Mouse (Mus musculus) left cerebral cortex, adult 9 months (tissue): ENCODE results near the gene Ankrd53.

ENCODE experiments used
- DNase-seq, 2 experiments: peaks; one replicate each; pipeline ENCODE4 v3.0.0; 2022; ENCODE audit warnings: low spot score in 2 of 2

Gene Ankrd53

GRCm38 (mm10) chr6:83762344-83762743 is at the start of gene Ankrd53:
Gene Ankrd53, plus strand, starts transcription at chr6:83762644.
- no peak for DNase-seq

GRCm38 (mm10) chr6:83713271-83714136 is 48.9 kb upstream of the Ankrd53 start:
- no peak for DNase-seq

DNA sequence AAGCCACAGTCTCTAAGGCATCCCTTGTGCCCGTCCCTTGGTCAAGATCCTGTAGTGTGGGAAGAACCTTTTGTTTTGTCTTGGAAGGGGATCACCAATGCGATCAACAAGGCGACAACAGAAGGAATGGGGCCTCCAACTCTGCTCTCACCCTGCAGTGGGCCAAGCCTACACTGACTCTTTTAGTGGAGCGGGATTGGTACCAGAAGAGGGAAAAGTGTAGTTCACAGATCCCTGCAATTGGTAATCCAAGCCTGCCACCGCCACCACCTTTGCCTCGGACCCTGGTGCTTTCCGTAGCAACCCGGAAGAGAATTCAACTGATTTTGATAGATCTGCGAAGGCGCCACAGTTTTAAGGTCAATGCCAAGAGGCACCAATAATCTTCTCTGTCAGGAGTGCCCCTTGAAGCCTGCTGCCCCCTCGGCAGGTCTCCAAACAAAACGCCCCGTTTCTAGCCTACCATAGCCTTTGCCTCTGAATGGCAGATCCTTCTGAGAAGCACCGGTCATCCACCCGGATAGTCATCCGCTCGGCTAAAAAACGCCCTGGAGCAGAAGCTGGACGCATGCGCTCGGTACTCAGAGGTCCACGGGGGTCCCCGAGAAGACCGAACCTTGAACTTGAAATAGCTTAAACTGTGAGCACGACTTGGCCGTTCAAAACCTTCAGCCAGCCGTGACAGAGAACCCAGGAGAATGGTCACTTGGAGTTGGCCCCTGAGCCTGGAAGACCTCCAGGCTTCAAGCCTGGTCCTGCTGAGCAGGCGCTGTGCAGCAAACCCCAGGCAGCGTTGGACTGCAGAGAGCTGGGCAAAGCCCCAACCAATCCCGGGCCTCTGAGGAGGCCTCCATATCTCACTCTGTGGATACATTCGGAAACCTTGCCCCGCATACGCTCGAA is 48.0 kb upstream of the Ankrd53 start:
- DNase-seq = no peak

GRCm38 (mm10) chr6:83715461-83716196 is 46.8 kb upstream of the Ankrd53 start:
- no peak for DNase-seq

GRCm38 (mm10) chr6:83717026-83717425 is 45.4 kb upstream of the Ankrd53 start:
- no peak for DNase-seq

DNA sequence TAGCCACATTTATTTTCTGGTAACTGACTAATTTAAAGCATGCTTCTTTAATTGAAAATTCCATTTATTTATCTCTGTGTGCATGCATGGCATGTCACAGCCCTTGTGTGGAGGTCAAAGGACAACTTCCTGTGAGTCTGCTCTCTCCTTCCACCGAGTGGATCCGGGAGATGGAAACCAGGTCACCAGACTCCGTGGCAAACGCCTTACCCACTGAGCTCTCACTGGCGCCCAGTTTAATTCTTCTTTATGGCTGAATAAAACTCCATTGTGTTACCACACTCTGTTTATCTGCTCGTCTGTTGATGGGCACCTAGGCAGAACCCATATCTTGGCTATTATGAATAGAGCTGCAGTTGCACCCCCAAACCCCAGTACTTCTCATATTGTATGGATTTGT is 39.9 kb upstream of the Ankrd53 start:
- no peak for DNase-seq

DNA sequence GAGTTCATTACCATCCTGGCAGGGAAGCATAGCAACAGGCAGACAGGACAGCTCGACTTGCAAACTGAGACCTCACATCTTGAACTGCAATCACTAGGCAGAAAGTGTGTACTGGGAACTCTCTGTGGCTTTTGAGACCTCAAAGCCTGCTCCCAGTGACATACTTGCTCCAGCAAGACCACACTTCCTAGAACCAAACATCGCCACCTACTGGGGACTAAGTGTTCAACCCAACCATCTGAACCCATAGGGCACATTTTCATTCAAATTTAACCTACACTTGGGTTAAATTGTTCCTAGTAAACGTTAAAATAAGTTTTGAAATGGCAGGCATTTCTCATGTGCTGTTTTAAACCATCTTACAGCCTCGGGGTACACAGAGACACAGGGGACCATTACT is 35.3 kb upstream of the Ankrd53 start:
- no peak for DNase-seq

DNA sequence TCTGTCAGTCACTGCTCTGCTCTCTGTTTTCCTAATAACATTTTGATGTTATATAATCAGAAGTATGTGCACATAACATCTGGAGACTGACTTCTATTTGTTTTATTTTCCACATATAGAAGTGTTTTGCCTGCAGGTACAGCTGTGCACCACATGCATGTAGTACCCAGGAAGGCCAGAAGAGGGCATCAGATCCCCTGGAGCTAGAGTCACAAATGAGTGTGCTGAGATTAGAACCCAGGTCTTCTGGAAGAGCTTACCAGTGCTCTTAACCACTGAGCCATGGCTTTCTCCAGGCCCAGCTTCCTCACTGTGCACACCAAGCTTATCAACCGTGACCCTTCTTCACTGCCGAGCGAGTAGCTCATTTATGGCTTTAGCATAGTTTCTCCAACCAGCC is 34.0 kb upstream of the Ankrd53 start:
- no peak for DNase-seq

- no peak for DNase-seq
Observed at GRCm38 (mm10) chr6:83729350-83729970, 33.0 kb upstream of the Ankrd53 start.

GRCm38 (mm10) chr6:83731128-83731527 is 31.3 kb upstream of the Ankrd53 start:
- DNase-seq = peak in 1 of 2 experiments; percentile 34

DNA sequence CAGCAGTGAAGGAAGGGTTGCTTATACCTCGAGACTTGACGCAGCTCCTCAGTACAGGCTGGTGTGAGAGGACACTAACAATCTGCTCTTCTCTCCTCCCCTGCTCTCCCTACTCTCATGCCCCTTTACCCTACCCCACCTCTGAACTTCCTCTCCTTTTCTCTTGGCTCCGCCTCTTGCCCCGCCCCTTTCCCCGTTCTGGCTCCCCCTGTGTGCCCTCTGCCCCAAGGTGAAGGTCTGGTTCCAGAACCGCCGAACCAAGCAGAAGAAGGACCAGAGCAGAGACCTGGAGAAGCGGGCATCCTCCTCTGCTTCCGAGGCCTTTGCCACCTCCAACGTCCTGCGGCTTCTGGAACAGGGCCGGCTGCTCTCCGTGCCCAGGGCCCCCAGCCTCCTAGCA is 25.1 kb upstream of the Ankrd53 start:
- no peak for DNase-seq

- DNase-seq = no peak
Observed at GRCm38 (mm10) chr6:83738596-83738995, 23.8 kb upstream of the Ankrd53 start.

GRCm38 (mm10) chr6:83742761-83743160 is 19.7 kb upstream of the Ankrd53 start, which contains the start of gene Atp6v1b1:
Gene Atp6v1b1, plus strand, starts transcription at chr6:83742990.
- no peak for DNase-seq

- no peak for DNase-seq
Observed at GRCm38 (mm10) chr6:83743212-83743611, 19.2 kb upstream of the Ankrd53 start.

- no peak for DNase-seq
Observed at GRCm38 (mm10) chr6:83744126-83744525, 18.3 kb upstream of the Ankrd53 start.

- DNase-seq = no peak
Observed at GRCm38 (mm10) chr6:83744557-83744956, 17.9 kb upstream of the Ankrd53 start.

GRCm38 (mm10) chr6:83745466-83745865 is 17.0 kb upstream of the Ankrd53 start:
- no peak for DNase-seq

GRCm38 (mm10) chr6:83749286-83749685 is 13.2 kb upstream of the Ankrd53 start:
- DNase-seq = no peak

DNA sequence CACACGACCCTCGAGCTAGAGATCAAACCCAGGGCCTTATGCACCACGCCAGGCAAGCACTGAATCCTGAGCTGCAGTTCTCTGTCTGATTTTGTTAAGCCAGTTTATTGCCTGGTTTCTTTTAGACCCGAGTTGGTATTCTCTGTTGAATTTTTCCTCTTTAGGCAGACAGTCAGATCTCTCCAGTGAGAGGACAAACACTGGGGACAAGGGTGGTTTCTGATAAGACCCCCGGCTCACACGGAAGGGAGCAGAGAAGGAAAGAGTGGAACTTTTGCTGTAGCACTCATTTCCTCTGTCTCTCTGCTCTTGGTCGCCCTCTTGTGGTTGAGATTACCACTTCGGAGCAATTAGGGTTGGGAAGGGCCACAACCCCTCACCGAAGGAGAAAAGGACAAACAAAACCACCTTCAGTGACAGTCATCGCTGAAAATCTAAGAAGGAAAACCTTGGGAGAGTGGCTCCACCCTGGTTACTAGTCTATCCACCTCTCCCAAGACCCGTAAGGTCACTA is 12.2 kb upstream of the Ankrd53 start:
- DNase-seq = peak in 1 of 2 experiments; percentile 45

DNA sequence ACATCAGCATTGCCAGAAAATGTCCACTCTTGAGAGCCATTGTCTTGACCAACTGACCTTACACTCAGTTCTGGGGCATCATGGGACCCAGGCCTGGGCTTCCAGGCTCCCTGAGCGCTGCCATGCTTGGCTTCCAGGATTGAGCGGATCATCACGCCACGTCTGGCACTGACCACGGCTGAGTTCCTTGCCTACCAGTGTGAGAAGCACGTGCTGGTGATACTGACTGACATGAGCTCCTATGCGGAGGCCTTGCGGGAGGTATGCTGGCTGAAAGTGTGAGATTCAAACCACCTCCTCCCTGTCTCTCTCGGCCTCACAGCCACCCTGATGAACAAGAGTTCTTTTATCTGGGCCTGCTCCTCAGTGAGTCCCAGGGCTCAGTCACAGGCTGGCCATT is 6.4 kb upstream of the Ankrd53 start:
- no peak for DNase-seq

GRCm38 (mm10) chr6:83762880-83763431 is 512 bp downstream of the Ankrd53 start:
- no peak for DNase-seq
